Mouse (Mus musculus) layer of hippocampus, postnatal 10 days (tissue): ENCODE measurements around the gene Srp68. TPM values are rescaled to one million over a fixed set of nuclear protein-coding genes. Genes with fewer than 3 reads are reported as not detected.

ENCODE experiments used
- DNase-seq, 2 experiments: peaks; one replicate each; pipeline ENCODE4 v3.0.0; 2021; ENCODE audit warnings: low spot score in 2 of 2
- total RNA-seq, 2 experiments: library from RNA; stranded (reverse); gene quantifications; 2 replicates each; pipeline ENCODE4 v1.2.3; 2021

Srp68 gene
- total RNA-seq, 2 experiments from 2014 or later = 50.5 to 51.9 TPM

- no peak for DNase-seq
These were observed 64.8 kb downstream of the Srp68 start for GRCm38 (mm10) chr11:116209257-116209656.

- DNase-seq = no peak
These were observed 65.4 kb downstream of the Srp68 start for GRCm38 (mm10) chr11:116208660-116209059.

GRCm38 (mm10) chr11:116206678-116207077 is 67.3 kb downstream of the Srp68 start:
- no peak for DNase-seq

GRCm38 (mm10) chr11:116203150-116203549 is 70.9 kb downstream of the Srp68 start:
- no peak for DNase-seq

GRCm38 (mm10) chr11:116201151-116201550 is 72.9 kb downstream of the Srp68 start:
- no peak for DNase-seq

GRCm38 (mm10) chr11:116198639-116199531 is 75.1 kb downstream of the Srp68 start, which contains the start of the genes Ten1 and Acox1:
TSS of gene Ten1 (plus strand) at chr11:116198855.
TSS of gene Acox1 (minus strand) at chr11:116199045.
- peak; percentile 97 to 98 for DNase-seq

- peak in 1 of 2 experiments; percentile 18 for DNase-seq
These were observed 75.9 kb downstream of the Srp68 start for GRCm38 (mm10) chr11:116198132-116198531.

GRCm38 (mm10) chr11:116197584-116197906 is 76.5 kb downstream of the Srp68 start:
- no peak for DNase-seq

- DNase-seq = no peak
These were observed 77.0 kb downstream of the Srp68 start for GRCm38 (mm10) chr11:116196866-116197583.

- DNase-seq = no peak
These were observed 77.7 kb downstream of the Srp68 start for GRCm38 (mm10) chr11:116196336-116196735.

- no peak for DNase-seq
These were observed 78.8 kb downstream of the Srp68 start for GRCm38 (mm10) chr11:116195252-116195651.

Other genes starting within 250 kb of the Srp68 start
- 100 to 1,000 TPM; 400 to 469 TPM for gene H3f3b, start 246.3 kb downstream of the Srp68 start, total RNA-seq
- gene Unk, start 243.9 kb downstream of the Srp68 start, total RNA-seq = 10 to 100 TPM; 23.9 to 28.1 TPM
- 1 to 10 TPM; 1.3 TPM for gene Unc13d, start 196.3 kb downstream of the Srp68 start, total RNA-seq
- 100 to 1,000 TPM; 199 to 238 TPM for gene Wbp2, start 187.2 kb downstream of the Srp68 start, total RNA-seq
- gene Trim47, start 147.0 kb downstream of the Srp68 start, total RNA-seq = 1 to 10 TPM; 6.4 to 7.2 TPM
- 1 to 10 TPM; 5.3 to 5.5 TPM for gene Trim65, start 143.1 kb downstream of the Srp68 start, total RNA-seq
- gene Mrpl38, start 135.3 kb downstream of the Srp68 start, total RNA-seq = 10 to 100 TPM; 55.6 to 64.8 TPM
- 10 to 100 TPM; 84.7 to 94.9 TPM for gene Fbf1, start 106.1 kb downstream of the Srp68 start, total RNA-seq
- 10 to 100 TPM; 39.0 to 46.2 TPM for gene Ten1, start 75.4 kb downstream of the Srp68 start, total RNA-seq
- 100 to 1,000 TPM; 112 to 116 TPM for gene Acox1, start 75.2 kb downstream of the Srp68 start, total RNA-seq
- under 1 TPM; 0.57 to 0.65 TPM for gene Evpl, start 36.1 kb downstream of the Srp68 start, total RNA-seq
- not detected for gene Galr2, start 6.7 kb upstream of the Srp68 start, total RNA-seq
- 10 to 100 TPM; 84.6 to 97.9 TPM for gene Exoc7, start 33.0 kb upstream of the Srp68 start, total RNA-seq
- 10 to 100 TPM in 1 of 2 experiments, 1 to 10 TPM in 1; 9.5 to 10.4 TPM for gene Foxj1, start 61.2 kb upstream of the Srp68 start, total RNA-seq
- 100 to 1,000 TPM; 184 to 186 TPM for gene Rnf157, start 138.8 kb upstream of the Srp68 start, total RNA-seq
- gene Ubald2, start 159.9 kb upstream of the Srp68 start, total RNA-seq = 10 to 100 TPM; 35.7 to 46.1 TPM
- under 1 TPM in 1 of 2 experiments, not detected in 1; 0.18 TPM for gene Qrich2, start 192.0 kb upstream of the Srp68 start, total RNA-seq
- gene Prpsap1, start 220.0 kb upstream of the Srp68 start, total RNA-seq = 10 to 100 TPM; 89.8 to 90.7 TPM